Mouse (Mus musculus): ENCODE measurements around the gene Vmn1r38.

DNA sequence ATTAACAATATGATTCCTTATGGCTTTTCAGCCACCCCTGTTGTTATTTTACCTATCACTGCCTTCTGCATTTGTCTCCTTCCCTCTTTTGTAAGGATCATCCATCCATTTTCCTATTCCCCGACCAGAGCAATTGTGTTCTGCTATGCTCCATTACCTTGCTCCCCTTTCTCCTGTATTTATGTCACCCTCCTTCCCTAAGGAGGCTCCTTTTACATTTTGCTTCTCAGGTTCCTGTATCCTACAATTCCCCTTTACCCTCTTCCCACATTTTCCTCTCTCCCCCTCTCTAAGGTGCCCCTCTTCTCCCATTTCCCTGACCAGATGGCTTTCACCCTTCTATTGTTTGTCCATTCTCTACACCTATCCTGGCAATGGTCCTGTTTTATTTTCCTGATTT lies 23.9 kb upstream of the Vmn1r38 start:
- TF ChIP-seq CTCF (IDR thresholded peaks at IDR 0.05; ENCODE audit: low read depth, low read length) (no peak), GATA1 (IDR thresholded peaks at IDR 0.05; ENCODE audit: borderline replicate concordance, low read length) (no peak)

Data from G1E (cell line).